Mouse (Mus musculus): ENCODE results near the gene Klhl30.

DNA sequence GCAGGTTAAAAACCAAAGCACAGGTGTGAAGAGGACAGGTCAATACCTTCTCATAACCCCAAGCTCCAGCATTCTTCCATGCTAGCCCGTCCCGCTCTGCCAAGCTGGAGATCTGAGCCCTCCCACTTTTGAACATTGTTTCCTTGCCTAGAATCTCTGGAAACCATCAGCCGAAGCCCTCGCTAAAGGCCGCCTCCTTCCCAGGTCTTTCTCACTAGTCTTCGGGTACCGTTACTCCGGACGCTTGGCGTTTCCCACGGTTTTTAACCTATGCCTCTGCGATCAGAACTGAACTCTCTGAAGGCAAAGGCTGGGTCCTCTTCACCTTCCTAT, 47.1 kb downstream of the Klhl30 start:
- TF ChIP-seq CTCF (IDR thresholded peaks at IDR 0.05; ENCODE audit: low read depth) (no peak), EP300 (IDR thresholded peaks at IDR 0.05; ENCODE audit: low read depth) (no peak)

All from liver, postnatal 0 days (tissue).